Mouse (Mus musculus): ENCODE data around the gene Ccr6. TPM values are rescaled to one million over a fixed set of nuclear protein-coding genes. Genes with fewer than 3 reads are reported as not detected.

The Ccr6 gene
- polyA plus RNA-seq, 1 experiment = 12.1 TPM

DNA sequence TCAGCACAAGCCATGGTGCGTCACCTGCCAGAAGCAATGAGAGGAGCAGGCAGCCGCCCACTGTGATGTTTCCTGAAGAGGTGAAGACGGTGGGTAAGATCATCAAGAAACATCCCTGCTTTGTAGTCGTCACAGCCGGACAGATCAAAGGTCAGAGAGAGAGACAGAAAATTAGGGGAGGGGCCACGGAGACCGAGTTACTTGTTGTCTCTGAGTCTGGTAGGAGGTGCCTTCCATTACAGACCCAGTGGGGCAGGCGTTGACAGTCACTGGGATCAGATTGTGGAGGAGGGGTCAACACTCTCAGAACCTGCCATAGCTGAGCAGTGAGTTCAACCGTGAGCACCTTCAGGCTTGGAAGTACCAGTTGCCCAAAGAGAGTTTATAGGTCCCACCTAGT is 7.2 kb upstream of the Ccr6 start:
- H3K4me3 ChIP-seq (ENCODE audit: control insufficient read depth, insufficient read depth, low read length) = no peak overlapping the region
- H3K27ac ChIP-seq (ENCODE audit: control insufficient read depth, insufficient read depth, low read length) = no peak overlapping the region
- WGBS = 76% methylated on average over 9 of the region's 9 CpGs
- H3K36me3 ChIP-seq (ENCODE audit: control insufficient read depth, insufficient read depth, low read length) = no peaks in the 10 kb centered on the region
- TF ChIP-seq POLR2A (IDR thresholded peaks at IDR 0.05; ENCODE audit: control insufficient read depth, extremely low read depth, insufficient read depth, low read length, poor library complexity) (no peak), CTCF (IDR thresholded peaks at IDR 0.05; ENCODE audit: borderline replicate concordance, control insufficient read depth, extremely low read depth, insufficient read depth, low read length, poor library complexity) (no peak)
- no peak for DNase-seq
- H3K4me1 ChIP-seq (replicated peaks; ENCODE audit: control insufficient read depth, insufficient read depth, low read length) = peaks cover 7% of the 10 kb centered on the region; the same call in 1 of the 2 replicates
- no peaks in the 10 kb centered on the region for H3K27me3 ChIP-seq (ENCODE audit: control insufficient read depth, insufficient read depth, low read length)

DNA sequence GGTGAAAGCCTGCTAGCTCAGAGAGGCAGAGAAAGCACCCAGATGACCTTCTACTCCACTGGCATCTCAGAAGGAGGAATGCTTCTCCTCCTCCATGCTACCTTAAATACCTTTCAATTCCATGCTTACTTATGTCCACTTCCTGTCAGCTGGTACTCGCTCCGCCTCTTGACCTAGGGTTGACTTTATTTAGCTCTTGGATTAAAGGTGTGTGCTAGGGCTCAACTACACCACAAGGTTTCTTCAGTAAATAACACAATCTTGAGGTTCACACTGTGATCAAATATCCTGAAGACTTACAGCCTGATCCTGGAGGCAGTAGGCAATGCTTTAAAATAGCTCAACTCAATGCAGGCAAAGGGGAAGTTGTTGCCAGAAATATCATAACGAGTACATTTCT is 6.2 kb upstream of the Ccr6 start:
- no peak overlapping the region for H3K27ac ChIP-seq (ENCODE audit: control insufficient read depth, insufficient read depth, low read length)
- H3K4me1 ChIP-seq (replicated peaks; ENCODE audit: control insufficient read depth, insufficient read depth, low read length) = peaks cover 7% of the 10 kb centered on the region; the same call in 1 of the 2 replicates
- TF ChIP-seq POLR2A (IDR thresholded peaks at IDR 0.05; ENCODE audit: control insufficient read depth, extremely low read depth, insufficient read depth, low read length, poor library complexity) = no peak
- no peaks in the 10 kb centered on the region for H3K27me3 ChIP-seq (ENCODE audit: control insufficient read depth, insufficient read depth, low read length)
- 76% methylated on average over 3 of the region's 3 CpGs for WGBS
- no peaks in the 10 kb centered on the region for H3K36me3 ChIP-seq (ENCODE audit: control insufficient read depth, insufficient read depth, low read length)
- DNase-seq = no peak
- H3K4me3 ChIP-seq (ENCODE audit: control insufficient read depth, insufficient read depth, low read length) = no peak overlapping the region

DNA sequence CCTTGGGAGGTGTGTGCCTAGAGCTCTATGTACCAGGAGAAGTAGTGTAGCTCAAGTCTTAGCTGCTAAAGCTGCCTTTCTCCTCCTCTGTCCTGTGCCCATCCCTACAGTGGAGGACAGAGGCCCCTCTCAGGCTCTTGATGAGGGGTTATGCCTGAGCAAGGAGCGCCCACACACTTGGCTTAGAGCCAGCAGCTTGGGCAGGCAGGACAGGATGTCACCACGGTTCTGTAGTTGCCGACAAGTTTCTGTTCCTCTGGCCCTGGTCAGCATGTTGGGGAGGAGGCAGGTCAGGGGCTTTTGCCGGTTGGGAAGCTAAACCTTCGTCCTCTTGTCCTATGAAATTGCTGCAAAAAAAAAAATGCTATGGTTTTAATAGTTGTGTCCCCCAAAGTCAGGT is 3.8 kb upstream of the Ccr6 start:
- Histone ChIP-seq H3K36me3 (ENCODE audit: control insufficient read depth, insufficient read depth, low read length) (no peaks in the 10 kb centered on the region), H3K27ac (ENCODE audit: control insufficient read depth, insufficient read depth, low read length) (no peak overlapping the region), H3K4me1 (replicated peaks; ENCODE audit: control insufficient read depth, insufficient read depth, low read length) (peaks cover 3% of the 10 kb centered on the region; the same call in 1 of the 2 replicates), H3K4me3 (ENCODE audit: control insufficient read depth, insufficient read depth, low read length) (no peak overlapping the region), H3K27me3 (ENCODE audit: control insufficient read depth, insufficient read depth, low read length) (no peaks in the 10 kb centered on the region)
- WGBS = 31% methylated on average over 5 of the region's 5 CpGs
- no peak for TF ChIP-seq CTCF (IDR thresholded peaks at IDR 0.05; ENCODE audit: borderline replicate concordance, control insufficient read depth, extremely low read depth, insufficient read depth, low read length, poor library complexity)
- TF ChIP-seq POLR2A (IDR thresholded peaks at IDR 0.05; ENCODE audit: control insufficient read depth, extremely low read depth, insufficient read depth, low read length, poor library complexity) = no peak
- DNase-seq = no peak

DNA sequence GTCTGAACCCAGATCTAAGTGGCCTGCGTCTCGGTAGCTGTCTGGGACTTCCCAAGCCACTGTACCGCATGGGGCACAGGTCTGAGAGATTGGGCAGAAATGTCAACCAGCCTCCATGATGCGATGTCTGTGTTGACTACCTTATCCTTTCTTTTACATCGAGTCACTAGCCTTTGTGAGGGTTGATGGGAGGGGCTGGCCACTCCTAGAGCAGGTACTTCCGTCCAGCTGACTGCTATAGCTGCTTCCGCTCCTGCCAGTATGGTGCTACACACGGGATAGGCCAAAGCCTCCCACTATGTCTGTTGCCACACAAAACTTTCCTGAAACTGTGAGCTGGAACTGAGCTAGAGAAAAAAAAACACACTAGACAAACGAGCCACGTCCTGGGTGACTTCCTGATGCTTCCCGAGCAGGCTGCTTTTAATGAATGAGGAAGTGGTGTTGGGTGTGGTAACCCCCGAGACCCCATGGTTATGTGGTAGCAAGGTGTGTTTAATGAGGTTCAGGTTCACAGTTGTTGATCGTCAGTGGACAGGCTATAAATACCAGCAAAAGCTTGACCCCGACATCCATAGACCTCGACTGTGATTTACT is 2.1 kb upstream of the Ccr6 start:
- no peak for DNase-seq
- Histone ChIP-seq H3K36me3 (ENCODE audit: control insufficient read depth, insufficient read depth, low read length) (no peaks in the 10 kb centered on the region), H3K27me3 (ENCODE audit: control insufficient read depth, insufficient read depth, low read length) (no peaks in the 10 kb centered on the region), H3K4me3 (ENCODE audit: control insufficient read depth, insufficient read depth, low read length) (no peak overlapping the region), H3K4me1 (replicated peaks; ENCODE audit: control insufficient read depth, insufficient read depth, low read length) (peaks cover under 1% of the 10 kb centered on the region; the same call in 1 of the 2 replicates), H3K27ac (ENCODE audit: control insufficient read depth, insufficient read depth, low read length) (no peak overlapping the region)
- no peak for TF ChIP-seq CTCF (IDR thresholded peaks at IDR 0.05; ENCODE audit: borderline replicate concordance, control insufficient read depth, extremely low read depth, insufficient read depth, low read length, poor library complexity)
- no peak for TF ChIP-seq POLR2A (IDR thresholded peaks at IDR 0.05; ENCODE audit: control insufficient read depth, extremely low read depth, insufficient read depth, low read length, poor library complexity)
- WGBS = 41% methylated on average over 15 of the region's 15 CpGs

DNA sequence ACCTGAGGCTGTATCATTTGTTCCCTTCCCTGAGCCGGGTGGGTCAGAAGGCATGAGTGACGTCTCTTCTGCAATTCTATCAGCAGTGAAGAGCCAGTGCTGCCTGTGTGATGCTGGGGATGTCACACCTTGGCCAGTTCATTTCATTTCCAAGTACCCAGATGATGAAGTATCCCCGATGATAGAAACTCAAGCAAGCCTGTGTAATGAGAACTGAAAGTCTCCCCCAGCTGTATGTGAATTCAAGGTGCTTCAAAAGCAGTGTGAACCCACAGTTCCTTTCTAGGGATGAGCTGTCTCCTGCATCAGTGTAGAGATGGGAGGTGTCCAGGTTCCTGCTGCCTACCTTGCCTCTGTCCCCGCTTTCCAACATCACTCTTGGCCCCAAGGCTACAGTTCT is 1.3 kb upstream of the Ccr6 start:
- Histone ChIP-seq H3K4me1 (replicated peaks; ENCODE audit: control insufficient read depth, insufficient read depth, low read length) (0 out of 2 replicates have a peak, but pooled peaks cover 2% of the 10 kb centered on the region), H3K27ac (ENCODE audit: control insufficient read depth, insufficient read depth, low read length) (no peak overlapping the region), H3K36me3 (ENCODE audit: control insufficient read depth, insufficient read depth, low read length) (no peaks in the 10 kb centered on the region), H3K27me3 (ENCODE audit: control insufficient read depth, insufficient read depth, low read length) (no peaks in the 10 kb centered on the region), H3K4me3 (ENCODE audit: control insufficient read depth, insufficient read depth, low read length) (no peak overlapping the region)
- TF ChIP-seq CTCF (IDR thresholded peaks at IDR 0.05; ENCODE audit: borderline replicate concordance, control insufficient read depth, extremely low read depth, insufficient read depth, low read length, poor library complexity) (no peak), POLR2A (IDR thresholded peaks at IDR 0.05; ENCODE audit: control insufficient read depth, extremely low read depth, insufficient read depth, low read length, poor library complexity) (no peak)
- no peak for DNase-seq
- WGBS = 84% methylated on average over 4 of the region's 4 CpGs

DNA sequence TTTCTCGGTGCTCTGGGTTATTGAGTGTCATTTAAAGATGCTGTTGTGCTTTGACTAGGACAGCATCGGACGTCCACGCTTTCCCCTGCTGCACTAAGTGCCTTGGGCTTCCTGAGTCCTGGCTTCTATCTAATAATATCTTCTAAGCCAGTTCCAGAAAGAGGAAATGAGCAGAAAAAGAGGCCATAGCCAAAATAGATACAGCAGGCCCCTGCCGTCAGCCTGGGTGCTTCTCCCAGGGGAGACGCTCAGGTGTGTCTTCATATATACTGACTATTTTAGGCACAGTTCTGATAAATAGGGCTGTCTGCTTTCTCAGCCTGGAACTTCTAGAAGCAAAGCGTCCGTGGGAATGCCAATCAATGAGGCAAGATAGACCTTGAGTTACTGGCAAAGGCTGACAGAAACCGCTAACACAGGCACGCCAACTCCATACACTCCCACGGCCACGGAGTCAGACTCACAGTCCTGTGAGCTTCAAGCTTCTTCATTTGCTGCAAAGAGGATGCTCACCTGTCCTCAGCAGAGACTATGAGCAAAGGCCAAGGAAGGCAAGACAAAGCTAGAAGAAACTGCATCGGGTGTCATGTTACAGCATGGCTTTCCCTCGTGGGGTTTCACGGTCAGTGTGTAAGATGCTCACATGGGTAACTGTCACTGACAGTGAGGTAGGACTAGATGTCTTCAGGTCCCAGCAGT is 2.3 kb downstream of the Ccr6 start:
- 71% methylated on average over 15 of the region's 15 CpGs for WGBS
- no peak for DNase-seq
- no peaks in the 10 kb centered on the region for H3K27me3 ChIP-seq (ENCODE audit: control insufficient read depth, insufficient read depth, low read length)
- no peaks in the 10 kb centered on the region for H3K36me3 ChIP-seq (ENCODE audit: control insufficient read depth, insufficient read depth, low read length)
- no peak overlapping the region for H3K4me3 ChIP-seq (ENCODE audit: control insufficient read depth, insufficient read depth, low read length)
- H3K4me1 ChIP-seq (replicated peaks; ENCODE audit: control insufficient read depth, insufficient read depth, low read length) = peaks cover 11% of the 10 kb centered on the region; the same call in 1 of the 2 replicates
- H3K27ac ChIP-seq (ENCODE audit: control insufficient read depth, insufficient read depth, low read length) = no peak overlapping the region
- no peak for TF ChIP-seq POLR2A (IDR thresholded peaks at IDR 0.05; ENCODE audit: control insufficient read depth, extremely low read depth, insufficient read depth, low read length, poor library complexity)
- no peak for TF ChIP-seq CTCF (IDR thresholded peaks at IDR 0.05; ENCODE audit: borderline replicate concordance, control insufficient read depth, extremely low read depth, insufficient read depth, low read length, poor library complexity)
